Mouse (Mus musculus) heart, adult 9 months (tissue): Measurements from ENCODE around the gene Kif13a.

Experiments
- DNase-seq, 2 experiments: peaks; one replicate each; pipeline ENCODE4 v3.0.0; 2022; ENCODE audit warnings: low spot score in 2 of 2

Kif13a gene

GRCm38 (mm10) chr13:46929719-46930658 is at the start of gene Kif13a:
TSS of gene Kif13a (minus strand) at chr13:46929867.
- peak; percentile 94 to 95 for DNase-seq

DNA sequence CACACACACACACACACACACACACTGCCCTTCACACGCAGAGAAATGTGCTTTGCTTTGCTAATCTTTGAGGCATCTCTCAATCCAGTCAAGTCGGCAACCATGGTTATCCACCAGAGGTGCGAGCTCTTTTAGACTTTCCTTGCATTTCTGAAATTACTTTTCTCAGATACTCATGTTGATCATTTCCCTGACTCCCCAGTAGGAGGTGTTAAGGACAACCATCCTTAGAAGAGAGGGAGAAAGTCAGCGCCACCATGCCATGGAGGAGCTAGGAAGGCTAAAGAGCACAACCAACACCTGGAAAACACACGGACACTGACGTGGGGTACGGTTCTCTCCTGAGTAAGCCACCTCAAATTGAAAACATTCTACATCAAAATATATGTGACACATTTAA is 46.9 kb upstream of the Kif13a start:
- no peak for DNase-seq

GRCm38 (mm10) chr13:46975930-46976329 is 46.3 kb upstream of the Kif13a start:
- no peak for DNase-seq

- DNase-seq = no peak
These were observed 45.4 kb upstream of the Kif13a start for GRCm38 (mm10) chr13:46975031-46975551.

DNA sequence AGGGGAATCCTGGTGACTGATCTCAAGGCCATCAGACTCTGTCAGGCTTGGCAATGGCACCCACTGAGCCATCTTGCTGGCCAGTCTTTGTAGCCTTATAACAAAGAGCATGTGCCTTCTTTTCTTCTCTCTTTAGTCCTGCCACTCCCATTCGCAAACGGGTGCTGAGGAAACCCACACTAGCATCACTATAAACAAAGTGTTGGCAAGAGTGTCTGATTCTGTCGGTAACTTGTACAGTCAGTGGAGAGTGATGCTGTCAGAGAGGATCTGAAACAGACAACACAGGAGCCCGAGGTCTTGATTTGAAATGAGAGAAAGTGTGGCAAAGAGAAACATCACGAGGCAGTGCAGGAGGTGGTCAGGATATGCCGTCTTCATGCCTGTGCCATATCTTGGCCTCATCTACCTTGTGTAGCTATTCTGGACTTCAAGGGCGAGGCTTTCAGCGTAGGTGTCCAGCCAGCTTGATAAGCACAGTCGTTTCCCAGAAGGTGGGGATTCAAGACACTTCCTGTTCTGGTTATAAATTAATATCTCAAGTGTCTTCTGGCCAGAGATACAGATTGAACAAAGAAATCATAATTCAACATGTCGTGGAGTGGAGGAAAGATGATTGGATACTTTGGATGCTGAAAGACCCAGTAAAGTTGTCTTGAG is 40.7 kb upstream of the Kif13a start:
- DNase-seq = peak; percentile 18 to 45

DNA sequence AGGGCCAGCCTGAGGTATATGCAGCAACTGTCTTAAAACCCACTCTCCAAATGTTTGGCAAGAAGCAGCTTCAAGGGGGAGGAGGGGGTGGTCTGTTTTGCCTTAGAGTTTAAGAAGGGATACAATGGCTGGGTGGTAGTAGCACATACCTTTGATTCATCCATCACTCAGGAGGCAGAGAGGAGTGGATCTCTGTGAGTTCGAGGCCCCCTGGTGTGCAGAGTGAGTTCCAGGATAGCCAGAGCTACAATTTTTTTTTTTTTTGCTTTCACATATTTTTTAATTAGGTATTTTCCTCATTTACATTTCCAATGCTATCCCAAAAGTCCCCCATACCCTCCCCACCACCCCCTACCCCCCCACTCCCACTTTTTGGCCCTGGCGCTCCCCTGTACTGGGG is 39.0 kb upstream of the Kif13a start:
- no peak for DNase-seq

DNA sequence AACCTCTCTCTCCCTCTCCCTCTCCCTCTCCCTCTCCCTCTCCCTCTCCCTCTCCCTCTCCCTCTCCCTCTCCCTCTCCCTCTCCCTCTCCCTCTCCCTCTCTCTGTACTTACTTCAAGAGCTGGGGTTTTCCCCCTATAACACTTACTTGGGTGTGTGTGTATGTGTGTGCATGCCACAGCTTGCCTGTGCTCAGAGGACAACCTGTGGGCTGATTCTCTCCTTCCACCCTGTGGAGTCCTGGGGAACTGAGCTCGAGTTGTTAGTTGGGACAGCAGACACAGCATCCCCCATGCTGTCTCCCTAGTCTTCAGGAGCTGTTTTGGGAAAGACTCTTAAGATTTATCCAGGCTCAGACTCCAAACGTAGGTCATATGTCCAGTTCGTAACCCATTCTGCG is 37.6 kb upstream of the Kif13a start:
- no peak for DNase-seq

DNA sequence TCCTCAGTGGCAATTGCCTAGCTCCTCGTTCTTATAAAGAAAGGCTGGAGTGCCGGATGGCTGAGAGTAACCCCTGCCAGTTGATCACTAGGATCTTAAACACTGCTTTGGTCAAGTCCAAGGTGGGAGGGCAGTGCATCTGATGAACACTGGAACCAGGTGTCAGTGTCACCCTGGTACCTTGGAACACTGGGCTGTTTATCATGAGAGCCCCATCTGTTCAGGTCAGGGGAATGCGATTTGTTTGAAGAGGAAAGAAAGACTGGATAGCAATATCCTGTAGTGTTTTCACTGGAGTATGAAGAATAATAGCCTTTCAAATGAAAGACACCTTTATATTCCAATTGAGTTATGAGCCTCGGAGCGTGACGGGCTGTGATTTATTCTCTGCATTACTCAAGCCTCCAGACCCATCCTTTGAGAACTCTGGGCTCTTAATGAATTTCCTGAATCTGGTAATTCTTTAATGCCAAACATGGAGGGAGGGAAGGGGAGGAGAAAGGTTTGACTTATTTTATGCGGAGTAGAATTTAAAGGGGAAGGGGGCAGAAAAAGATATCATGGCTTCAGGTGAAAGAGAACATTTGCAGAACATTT is 31.3 kb upstream of the Kif13a start:
- no peak for DNase-seq

- DNase-seq = no peak
These were observed 29.5 kb upstream of the Kif13a start for GRCm38 (mm10) chr13:46959139-46959538.

GRCm38 (mm10) chr13:46951212-46951611 is 21.5 kb upstream of the Kif13a start:
- DNase-seq = no peak

- no peak for DNase-seq
These were observed 20.1 kb upstream of the Kif13a start for GRCm38 (mm10) chr13:46949741-46950140.

DNA sequence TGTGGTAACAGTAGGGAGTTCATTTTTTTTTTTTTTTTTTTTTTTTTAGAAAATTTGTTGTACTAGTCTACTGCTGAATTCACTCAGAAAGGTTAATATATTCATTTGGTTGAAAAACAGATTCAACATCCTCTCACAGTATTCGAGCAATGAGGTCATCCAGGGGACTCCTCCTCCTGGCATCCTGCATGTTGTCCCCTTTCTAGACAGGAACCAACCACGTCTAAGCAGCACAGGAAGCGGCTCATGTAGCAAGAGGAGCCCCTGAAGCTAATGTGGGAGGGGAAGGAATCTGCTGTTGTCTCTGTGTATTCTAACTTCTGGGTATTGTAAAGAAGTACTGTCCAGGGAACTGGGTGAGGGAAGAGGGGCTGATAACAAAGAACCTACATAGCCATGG is 18.4 kb upstream of the Kif13a start:
- DNase-seq = no peak

GRCm38 (mm10) chr13:46946041-46946440 is 16.4 kb upstream of the Kif13a start:
- no peak for DNase-seq

DNA sequence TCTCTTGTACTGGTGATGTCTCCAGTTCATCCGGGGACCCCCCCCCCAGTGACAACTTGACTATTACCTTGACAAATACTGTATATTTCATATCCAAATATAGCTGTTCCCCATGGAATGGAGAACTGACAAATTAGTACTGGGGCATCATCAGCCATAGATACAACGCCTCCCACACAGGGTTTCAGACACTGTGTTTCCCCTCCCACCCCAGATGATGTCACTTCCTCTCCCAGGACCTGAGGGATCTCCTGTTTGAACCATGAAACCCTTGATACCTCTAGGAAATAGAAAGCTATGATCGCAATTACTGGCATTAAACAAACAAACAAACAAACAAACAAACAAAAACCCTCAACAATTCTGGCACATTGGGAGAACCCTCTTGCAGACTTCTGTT is 15.6 kb upstream of the Kif13a start:
- DNase-seq = no peak

DNA sequence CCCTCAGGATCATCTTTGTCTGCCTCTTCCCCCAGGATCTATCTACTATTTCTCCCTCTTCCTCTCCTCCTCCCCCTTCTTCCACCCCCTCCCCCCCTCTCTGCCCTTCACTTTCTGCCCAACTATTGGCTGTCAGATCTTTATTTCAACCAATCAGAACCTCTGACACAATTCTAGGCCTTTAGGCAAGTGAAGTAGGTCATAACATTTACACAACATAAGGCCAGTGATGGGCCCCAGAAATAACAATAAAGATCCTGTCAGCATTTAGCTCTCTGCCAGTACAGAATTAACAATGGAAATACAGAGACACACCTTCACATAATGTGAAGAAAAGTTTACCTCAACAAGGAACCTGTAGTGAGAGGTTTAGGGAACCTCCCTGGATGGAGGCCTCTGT is 13.6 kb upstream of the Kif13a start:
- DNase-seq = no peak

DNA sequence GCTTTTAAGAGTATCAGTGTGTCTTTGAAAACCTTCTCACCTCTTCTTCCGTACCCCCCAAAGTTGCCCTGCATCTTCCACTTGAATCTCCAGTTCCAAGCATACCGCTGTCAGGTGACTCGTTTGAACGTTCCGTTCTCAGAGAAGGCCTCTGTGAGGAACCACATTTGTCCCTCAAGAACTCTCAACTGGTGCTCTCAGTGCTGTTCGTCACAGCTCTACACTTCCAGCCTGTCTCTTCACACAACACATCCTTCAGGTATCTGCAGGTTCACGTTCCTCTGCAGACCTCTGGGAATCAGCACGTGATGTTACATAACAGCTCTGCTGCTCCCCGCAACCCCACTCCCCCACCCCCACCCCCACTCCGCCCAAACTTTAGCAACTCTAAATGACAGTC is 4.4 kb upstream of the Kif13a start:
- DNase-seq = no peak

DNA sequence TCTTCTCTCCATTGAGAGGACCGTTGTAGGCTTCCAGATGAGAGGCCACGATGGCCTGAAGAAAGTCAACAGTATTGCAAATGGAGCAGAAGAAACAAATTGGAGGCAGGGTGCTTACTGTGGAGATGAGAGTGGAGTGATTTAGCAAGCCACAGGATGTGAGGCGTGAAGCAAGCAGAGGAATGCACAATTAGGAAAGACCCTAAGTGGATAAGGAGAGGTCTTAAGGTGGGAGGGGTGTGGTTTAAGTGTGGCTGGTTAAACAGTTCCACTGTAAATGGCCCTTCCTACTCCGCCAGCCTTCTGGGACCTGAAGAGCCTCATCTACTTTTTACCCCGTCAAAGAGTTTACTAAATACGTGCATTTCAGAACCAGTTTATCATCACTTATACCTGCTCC is 3.2 kb upstream of the Kif13a start:
- no peak for DNase-seq

GRCm38 (mm10) chr13:46932049-46932448 is 2.4 kb upstream of the Kif13a start:
- no peak for DNase-seq

DNA sequence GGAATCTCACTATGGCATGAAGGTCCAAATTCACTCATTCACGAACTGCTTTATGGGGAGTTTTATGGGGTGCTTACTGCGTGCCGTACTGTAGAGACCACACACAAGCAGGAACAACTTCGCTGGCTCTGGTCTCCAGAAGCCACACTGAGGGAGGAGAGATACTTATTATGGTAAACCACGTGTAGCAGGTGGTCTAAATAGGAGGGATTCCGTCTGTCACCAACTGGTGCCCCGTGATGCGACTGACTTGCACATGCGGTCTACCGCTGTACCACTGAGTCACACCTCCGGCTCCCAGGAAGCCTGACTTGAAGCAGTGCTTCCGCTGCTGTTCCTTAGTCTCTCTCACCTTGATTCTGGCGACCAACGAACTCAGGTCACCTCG is 986 bp upstream of the Kif13a start:
- no peak for DNase-seq

GRCm38 (mm10) chr13:46928961-46929691 is 541 bp downstream of the Kif13a start:
- DNase-seq = peak; percentile 48 to 59

DNA sequence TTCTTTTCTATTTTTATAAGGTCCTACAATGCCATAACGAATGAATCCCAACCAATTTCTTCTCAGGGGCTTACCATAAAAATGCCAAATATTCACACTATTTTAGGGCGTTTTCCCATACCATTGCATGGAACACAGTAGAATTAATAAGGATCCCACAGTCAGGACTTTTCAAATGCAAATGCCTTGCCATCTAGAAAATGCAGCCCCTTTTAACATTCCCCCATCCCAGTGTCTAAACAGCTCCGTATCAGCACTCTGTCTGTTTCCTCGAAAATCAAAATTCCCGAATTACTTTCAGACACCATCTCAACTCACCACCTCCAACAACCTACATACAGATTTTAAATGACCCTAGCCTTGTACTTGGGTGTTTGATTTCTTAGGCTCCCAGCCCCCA is 1.3 kb downstream of the Kif13a start:
- no peak for DNase-seq

- DNase-seq = no peak
These were observed 4.0 kb downstream of the Kif13a start for GRCm38 (mm10) chr13:46925671-46926070.
